Mouse (Mus musculus) E14TG2a.4 (cell line): ENCODE results near the gene Macrod2.

ENCODE experiments used
- H3K27me3 ChIP-seq: 2 replicates; pipeline ENCODE4 v1.6.1; 2014; ENCODE audit warnings: low read length, control low read depth; ENCODE audit not compliant: insufficient read depth
- H3K36me3 ChIP-seq: 2 replicates; pipeline ENCODE4 v1.6.1; 2014; ENCODE audit warnings: low read length, control low read depth; ENCODE audit not compliant: insufficient read depth
- H3K4me1 ChIP-seq: replicated peaks from 2 replicates; pipeline ENCODE4 v1.6.1; 2014; ENCODE audit warnings: low read depth, low read length, control low read depth
- H3K4me3 ChIP-seq: replicated peaks from 2 replicates; pipeline ENCODE4 v1.5.1; 2014; ENCODE audit warnings: mild to moderate bottlenecking, low read length
- H3K9me3 ChIP-seq: 2 replicates; pipeline ENCODE4 v1.6.1; 2014; ENCODE audit warnings: low read length, control low read depth
- CTCF ChIP-seq: conservative IDR thresholded peaks from 2 replicates; pipeline ENCODE4 v1.5.1; 2014; ENCODE audit warnings: low read length
- NANOG ChIP-seq: IDR thresholded peaks from 2 replicates; pipeline ENCODE4 v1.6.1; 2014; ENCODE audit warnings: borderline replicate concordance, low read length, mixed read lengths
- POU5F1 ChIP-seq: IDR thresholded peaks from 2 replicates; pipeline ENCODE4 v1.6.1; 2014; ENCODE audit warnings: low read length, borderline replicate concordance

The Macrod2 gene

GRCm38 (mm10) chr2:141279130-141279698, 884.1 kb downstream of the Macrod2 start:
- H3K27me3 ChIP-seq: no peaks in the 10 kb centered on the region
- no peak for TF ChIP-seq POU5F1
- no peak for TF ChIP-seq CTCF
- TF ChIP-seq NANOG: no peak

GRCm38 (mm10) chr2:141280817-141281216, 885.7 kb downstream of the Macrod2 start:
- Histone ChIP-seq H3K4me1 (no peaks in the 10 kb centered on the region), H3K4me3 (no peak overlapping the region), H3K9me3 (no peaks in the 10 kb centered on the region), H3K36me3 (no peaks in the 10 kb centered on the region), H3K27me3 (no peaks in the 10 kb centered on the region)
- no peak for TF ChIP-seq CTCF
- no peak for TF ChIP-seq NANOG
- no peak for TF ChIP-seq POU5F1

More at GRCm38 (mm10) chr2:141279130-141279698, 884.1 kb downstream of the Macrod2 start:
- no peaks in the 10 kb centered on the region for H3K36me3 ChIP-seq
- H3K4me3 ChIP-seq: no peak overlapping the region
- H3K4me1 ChIP-seq: no peaks in the 10 kb centered on the region
- no peaks in the 10 kb centered on the region for H3K9me3 ChIP-seq

- Histone ChIP-seq H3K4me1 (no peaks in the 10 kb centered on the region), H3K4me3 (no peak overlapping the region), H3K36me3 (no peaks in the 10 kb centered on the region), H3K9me3 (no peaks in the 10 kb centered on the region), H3K27me3 (no peaks in the 10 kb centered on the region)
- TF ChIP-seq POU5F1 (no peak), CTCF (no peak), NANOG (no peak)
Observed at GRCm38 (mm10) chr2:141286110-141286747, 891.1 kb downstream of the Macrod2 start.

GRCm38 (mm10) chr2:141288494-141288893, 893.4 kb downstream of the Macrod2 start:
- no peak overlapping the region for H3K4me3 ChIP-seq
- H3K36me3 ChIP-seq: no peaks in the 10 kb centered on the region
- TF ChIP-seq NANOG: no peak
- TF ChIP-seq POU5F1: no peak
- no peak for TF ChIP-seq CTCF
- no peaks in the 10 kb centered on the region for H3K4me1 ChIP-seq
- H3K27me3 ChIP-seq: no peaks in the 10 kb centered on the region
- H3K9me3 ChIP-seq: no peaks in the 10 kb centered on the region

- Histone ChIP-seq H3K4me3 (no peak overlapping the region), H3K27me3 (no peaks in the 10 kb centered on the region), H3K9me3 (no peaks in the 10 kb centered on the region), H3K36me3 (no peaks in the 10 kb centered on the region), H3K4me1 (no peaks in the 10 kb centered on the region)
- TF ChIP-seq NANOG (no peak), CTCF (no peak), POU5F1 (no peak)
Observed at GRCm38 (mm10) chr2:141289059-141289713, 894.1 kb downstream of the Macrod2 start.

GRCm38 (mm10) chr2:141292847-141293246, 897.7 kb downstream of the Macrod2 start:
- TF ChIP-seq NANOG (no peak), POU5F1 (no peak), CTCF (no peak)
- Histone ChIP-seq H3K36me3 (no peaks in the 10 kb centered on the region), H3K9me3 (no peaks in the 10 kb centered on the region), H3K27me3 (no peaks in the 10 kb centered on the region), H3K4me1 (no peaks in the 10 kb centered on the region), H3K4me3 (no peak overlapping the region)

GRCm38 (mm10) chr2:141299168-141299567, 904.1 kb downstream of the Macrod2 start:
- no peak overlapping the region for H3K4me3 ChIP-seq
- no peaks in the 10 kb centered on the region for H3K4me1 ChIP-seq
- no peaks in the 10 kb centered on the region for H3K9me3 ChIP-seq
- no peak for TF ChIP-seq NANOG
- TF ChIP-seq CTCF: no peak
- TF ChIP-seq POU5F1: no peak
- H3K27me3 ChIP-seq: no peaks in the 10 kb centered on the region
- H3K36me3 ChIP-seq: no peaks in the 10 kb centered on the region

- Histone ChIP-seq H3K9me3 (no peaks in the 10 kb centered on the region), H3K36me3 (no peaks in the 10 kb centered on the region), H3K4me3 (no peak overlapping the region), H3K27me3 (no peaks in the 10 kb centered on the region), H3K4me1 (no peaks in the 10 kb centered on the region)
- no peak for TF ChIP-seq CTCF
- no peak for TF ChIP-seq POU5F1
- no peak for TF ChIP-seq NANOG
Observed at GRCm38 (mm10) chr2:141301030-141301429, 905.9 kb downstream of the Macrod2 start.

GRCm38 (mm10) chr2:141308406-141308805, 913.3 kb downstream of the Macrod2 start:
- Histone ChIP-seq H3K36me3 (no peaks in the 10 kb centered on the region), H3K4me3 (no peak overlapping the region), H3K9me3 (no peaks in the 10 kb centered on the region), H3K4me1 (no peaks in the 10 kb centered on the region), H3K27me3 (no peaks in the 10 kb centered on the region)
- TF ChIP-seq POU5F1 (no peak), CTCF (no peak), NANOG (no peak)
